Mouse (Mus musculus) erythroblast, embryonic 14.5 days (primary cell): ENCODE data around the gene Slc39a5. TPM values are rescaled to one million over a fixed set of nuclear protein-coding genes. Genes with fewer than 3 reads are reported as not detected.

Experiments
- H3K27me3 ChIP-seq: 2 replicates; pipeline ENCODE4 v1.6.1; 2012; ENCODE audit warnings: inconsistent platforms; ENCODE audit not compliant: control insufficient read depth
- H3K36me3 ChIP-seq: 2 replicates; pipeline ENCODE4 v1.6.1; 2012; ENCODE audit warnings: mild to moderate bottlenecking, inconsistent platforms; ENCODE audit not compliant: control insufficient read depth
- H3K4me1 ChIP-seq: 2 replicates; pipeline ENCODE4 v1.6.1; 2012; ENCODE audit warnings: inconsistent platforms; ENCODE audit not compliant: control insufficient read depth
- H3K4me3 ChIP-seq: replicated peaks from 2 replicates; pipeline ENCODE3; 2012; ENCODE audit warnings: moderate library complexity, mild to moderate bottlenecking, inconsistent platforms
- H3K9me3 ChIP-seq: 2 replicates; pipeline ENCODE4 v1.6.1; 2012; ENCODE audit warnings: low read length, inconsistent platforms, mixed read lengths; ENCODE audit not compliant: control insufficient read depth
- GATA1 ChIP-seq: IDR thresholded peaks from 2 replicates; pipeline ENCODE4 v1.6.1; 2012; ENCODE audit warnings: low read length, inconsistent platforms, mixed read lengths
- TAL1 ChIP-seq: IDR thresholded peaks from 3 replicates; pipeline ENCODE4 v1.6.1; 2012; ENCODE audit warnings: low read length, inconsistent platforms, mixed read lengths
- polyA plus RNA-seq: library from polyadenylated mRNA; stranded (reverse); fragments of >175 nt; gene quantifications from 2 replicates; pipeline ENCODE4 v1.2.3, GENCODE M21; 2012

Slc39a5 gene
- polyA plus RNA-seq, 1 experiment = 0.15 TPM

DNA sequence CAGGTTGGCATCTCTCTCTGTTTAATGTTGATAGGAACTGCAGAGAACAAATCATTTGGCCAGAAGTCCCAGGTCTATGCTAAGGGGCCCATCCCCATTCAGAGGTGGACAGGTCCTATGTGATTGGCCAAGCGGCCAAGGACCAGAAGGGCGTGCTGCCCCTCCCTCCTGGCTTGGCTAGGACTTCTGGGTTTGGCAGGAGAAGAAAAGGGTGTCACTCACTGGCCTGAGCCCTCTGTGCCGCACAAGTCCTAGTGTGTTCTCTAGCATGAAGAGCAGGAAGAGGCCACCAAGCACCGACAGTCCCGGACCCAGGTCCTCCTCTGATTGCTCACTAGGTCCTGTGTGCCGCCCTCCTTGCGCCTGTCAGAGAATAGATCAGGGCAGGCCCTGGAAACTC is 3.6 kb downstream of the Slc39a5 start:
- peaks cover 21% of the 10 kb centered on the region for H3K4me1 ChIP-seq
- no peaks in the 10 kb centered on the region for H3K27me3 ChIP-seq

GRCm38 (mm10) chr10:128396716-128397264 is 4.2 kb downstream of the Slc39a5 start:
- Histone ChIP-seq H3K9me3 (no peaks in the 10 kb centered on the region), H3K27me3 (no peaks in the 10 kb centered on the region), H3K4me3 (no peak overlapping the region), H3K36me3 (peaks cover 42% of the 10 kb centered on the region), H3K4me1 (peaks cover 21% of the 10 kb centered on the region)
- TF ChIP-seq TAL1 (no peak), GATA1 (no peak)

More for the DNA sequence above, 3.6 kb downstream of the Slc39a5 start:
- Histone ChIP-seq H3K4me3 (no peak overlapping the region), H3K36me3 (peaks cover 36% of the 10 kb centered on the region), H3K9me3 (no peaks in the 10 kb centered on the region)
- no peak for TF ChIP-seq TAL1
- no peak for TF ChIP-seq GATA1

GRCm38 (mm10) chr10:128396017-128396673 is 4.9 kb downstream of the Slc39a5 start:
- Histone ChIP-seq H3K27me3 (no peaks in the 10 kb centered on the region), H3K9me3 (no peaks in the 10 kb centered on the region), H3K4me1 (peaks cover 21% of the 10 kb centered on the region), H3K4me3 (no peak overlapping the region), H3K36me3 (peaks cover 49% of the 10 kb centered on the region)
- TF ChIP-seq GATA1 (no peak), TAL1 (no peak)

- Histone ChIP-seq H3K4me1 (peaks cover 19% of the 10 kb centered on the region), H3K36me3 (peaks cover 88% of the 10 kb centered on the region), H3K9me3 (no peaks in the 10 kb centered on the region), H3K27me3 (no peaks in the 10 kb centered on the region), H3K4me3 (no peak overlapping the region)
- no peak for TF ChIP-seq TAL1
- TF ChIP-seq GATA1 = no peak
Measured at GRCm38 (mm10) chr10:128391850-128392249, 9.2 kb downstream of the Slc39a5 start.

- TF ChIP-seq TAL1 (no peak), GATA1 (no peak)
- peaks cover 94% of the 10 kb centered on the region for H3K36me3 ChIP-seq
- no peak overlapping the region for H3K4me3 ChIP-seq
Measured at GRCm38 (mm10) chr10:128390366-128390765, 10.7 kb downstream of the Slc39a5 start.

DNA sequence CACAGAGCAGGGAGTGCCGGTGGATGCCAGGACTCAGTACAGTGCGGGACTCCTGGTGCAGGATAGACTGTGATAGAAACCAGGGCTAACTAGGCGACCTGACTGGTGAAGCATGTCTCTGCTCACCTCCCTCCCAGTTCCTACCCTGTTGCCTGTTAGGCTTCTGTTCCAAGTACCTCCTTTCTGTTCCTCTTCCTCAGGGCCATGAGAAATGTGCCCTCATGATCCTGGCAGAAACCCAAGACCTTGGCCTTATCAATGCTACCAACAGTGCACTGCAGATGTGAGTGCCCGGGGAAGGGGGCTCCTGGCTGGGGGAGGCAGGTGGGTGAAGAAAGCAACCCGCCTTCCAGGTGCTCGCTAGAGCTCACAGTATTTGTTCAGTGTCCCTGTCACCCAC is 11.5 kb downstream of the Slc39a5 start:
- TF ChIP-seq TAL1 (no peak), GATA1 (no peak)
- H3K9me3 ChIP-seq = no peaks in the 10 kb centered on the region

More at GRCm38 (mm10) chr10:128390366-128390765, 10.7 kb downstream of the Slc39a5 start:
- Histone ChIP-seq H3K4me1 (peaks cover 6% of the 10 kb centered on the region), H3K9me3 (no peaks in the 10 kb centered on the region), H3K27me3 (no peaks in the 10 kb centered on the region)

DNA sequence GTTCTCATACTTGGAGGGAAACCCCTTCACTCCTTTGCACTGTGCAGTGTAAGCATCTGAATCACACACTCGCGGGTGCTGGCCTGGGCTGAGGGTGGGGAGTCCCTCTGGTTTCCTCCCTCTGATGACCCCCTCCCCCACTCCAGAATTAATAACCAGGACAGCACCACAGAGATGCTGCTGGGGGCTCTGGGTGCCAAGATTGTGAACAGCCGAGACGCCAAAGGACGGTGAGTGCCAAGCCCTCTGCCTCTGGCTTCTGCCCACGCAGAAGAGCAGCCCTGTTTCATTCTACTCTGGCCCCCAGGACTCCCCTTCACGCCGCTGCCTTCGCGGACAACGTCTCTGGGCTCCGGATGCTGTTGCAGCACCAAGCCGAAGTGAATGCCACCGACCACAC is 12.1 kb downstream of the Slc39a5 start:
- TF ChIP-seq GATA1 (no peak), TAL1 (no peak)
- H3K27me3 ChIP-seq = no peaks in the 10 kb centered on the region
- H3K4me3 ChIP-seq = no peak overlapping the region
- H3K9me3 ChIP-seq = no peaks in the 10 kb centered on the region
- peaks cover 2% of the 10 kb centered on the region for H3K4me1 ChIP-seq
- peaks cover 97% of the 10 kb centered on the region for H3K36me3 ChIP-seq

More for the DNA sequence above, 11.5 kb downstream of the Slc39a5 start:
- Histone ChIP-seq H3K4me3 (no peak overlapping the region), H3K4me1 (peaks cover 3% of the 10 kb centered on the region), H3K27me3 (no peaks in the 10 kb centered on the region), H3K36me3 (peaks cover 97% of the 10 kb centered on the region)

DNA sequence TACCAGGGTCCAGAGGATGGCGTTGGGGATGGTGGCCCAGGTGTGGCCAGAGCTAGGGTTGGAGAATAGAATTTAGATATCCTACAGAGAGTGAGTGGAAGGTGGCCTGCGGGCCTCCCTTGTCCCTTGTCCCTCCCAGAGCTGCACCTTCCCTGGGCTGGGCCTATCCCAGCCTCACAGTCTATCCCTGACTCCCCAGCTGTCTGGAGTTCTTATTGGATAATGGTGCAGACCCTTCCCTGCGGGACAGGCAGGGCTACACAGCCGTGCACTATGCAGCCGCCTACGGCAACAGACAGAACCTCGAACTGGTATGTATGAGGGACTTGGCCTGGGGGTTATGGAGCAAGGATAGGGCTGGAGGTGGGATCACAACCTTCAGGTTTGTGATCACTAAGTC is 15.1 kb downstream of the Slc39a5 start:
- H3K36me3 ChIP-seq = peaks cover 99% of the 10 kb centered on the region
- peaks cover 2% of the 10 kb centered on the region for H3K4me1 ChIP-seq
- no peak overlapping the region for H3K4me3 ChIP-seq
- H3K27me3 ChIP-seq = no peaks in the 10 kb centered on the region
- H3K9me3 ChIP-seq = no peaks in the 10 kb centered on the region
- TF ChIP-seq GATA1 = no peak
- TF ChIP-seq TAL1 = no peak

GRCm38 (mm10) chr10:128382482-128382881 is 18.5 kb downstream of the Slc39a5 start:
- Histone ChIP-seq H3K4me3 (no peak overlapping the region), H3K9me3 (no peaks in the 10 kb centered on the region), H3K27me3 (no peaks in the 10 kb centered on the region), H3K4me1 (peaks cover 21% of the 10 kb centered on the region), H3K36me3 (peaks cover 92% of the 10 kb centered on the region)
- TF ChIP-seq GATA1 (no peak), TAL1 (no peak)

DNA sequence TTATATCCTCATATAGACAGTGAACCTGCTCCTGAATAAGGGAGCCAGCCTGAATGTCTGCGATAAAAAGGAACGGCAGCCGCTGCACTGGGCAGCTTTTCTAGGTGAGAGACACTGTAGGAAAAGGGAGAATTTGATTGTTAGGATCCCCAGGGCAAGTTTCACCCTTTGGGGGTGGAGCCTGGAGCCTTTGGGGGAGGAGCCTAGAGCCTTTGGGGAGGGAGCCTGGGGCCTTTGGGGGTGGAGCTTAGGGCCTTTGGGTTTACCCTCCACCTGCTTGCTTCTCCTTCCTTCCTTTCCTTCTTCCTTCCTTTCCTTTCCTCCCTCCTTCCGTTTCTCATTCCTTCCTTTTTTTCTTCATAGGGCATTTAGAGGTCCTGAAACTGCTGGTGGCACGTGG is 20.5 kb downstream of the Slc39a5 start:
- Histone ChIP-seq H3K4me1 (peaks cover 34% of the 10 kb centered on the region), H3K4me3 (no peak overlapping the region), H3K27me3 (no peaks in the 10 kb centered on the region), H3K9me3 (no peaks in the 10 kb centered on the region), H3K36me3 (peaks cover 73% of the 10 kb centered on the region)
- TF ChIP-seq GATA1 = no peak
- no peak for TF ChIP-seq TAL1
